Mouse (Mus musculus): Measurements from ENCODE around the gene Olfr1396.

Gene Olfr1396

DNA sequence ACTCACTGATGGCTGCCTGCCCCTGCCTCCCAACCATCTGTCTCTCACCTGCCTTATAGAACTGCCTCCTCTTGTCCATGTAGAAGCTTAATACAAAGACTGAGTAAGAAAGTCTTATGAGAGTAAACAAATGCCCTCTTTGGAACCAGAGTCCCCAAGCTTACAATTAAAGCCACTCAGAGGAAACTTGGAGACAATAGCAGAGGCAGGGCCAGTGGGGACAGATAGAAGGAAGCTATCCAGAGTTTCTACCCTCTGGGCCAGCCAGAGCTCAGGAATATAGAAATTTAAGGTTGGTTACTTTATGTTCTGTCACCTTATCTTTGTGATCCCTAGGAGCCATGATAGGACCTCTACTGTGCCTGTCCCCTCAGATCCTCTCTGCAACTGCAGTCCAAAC, at the start of gene Olfr1396:
TSS of gene Olfr1396 (minus strand) at position 101 of the 400 bp plus-strand sequence.
- no peak for DNase-seq (ENCODE audit: low spot score)

DNA sequence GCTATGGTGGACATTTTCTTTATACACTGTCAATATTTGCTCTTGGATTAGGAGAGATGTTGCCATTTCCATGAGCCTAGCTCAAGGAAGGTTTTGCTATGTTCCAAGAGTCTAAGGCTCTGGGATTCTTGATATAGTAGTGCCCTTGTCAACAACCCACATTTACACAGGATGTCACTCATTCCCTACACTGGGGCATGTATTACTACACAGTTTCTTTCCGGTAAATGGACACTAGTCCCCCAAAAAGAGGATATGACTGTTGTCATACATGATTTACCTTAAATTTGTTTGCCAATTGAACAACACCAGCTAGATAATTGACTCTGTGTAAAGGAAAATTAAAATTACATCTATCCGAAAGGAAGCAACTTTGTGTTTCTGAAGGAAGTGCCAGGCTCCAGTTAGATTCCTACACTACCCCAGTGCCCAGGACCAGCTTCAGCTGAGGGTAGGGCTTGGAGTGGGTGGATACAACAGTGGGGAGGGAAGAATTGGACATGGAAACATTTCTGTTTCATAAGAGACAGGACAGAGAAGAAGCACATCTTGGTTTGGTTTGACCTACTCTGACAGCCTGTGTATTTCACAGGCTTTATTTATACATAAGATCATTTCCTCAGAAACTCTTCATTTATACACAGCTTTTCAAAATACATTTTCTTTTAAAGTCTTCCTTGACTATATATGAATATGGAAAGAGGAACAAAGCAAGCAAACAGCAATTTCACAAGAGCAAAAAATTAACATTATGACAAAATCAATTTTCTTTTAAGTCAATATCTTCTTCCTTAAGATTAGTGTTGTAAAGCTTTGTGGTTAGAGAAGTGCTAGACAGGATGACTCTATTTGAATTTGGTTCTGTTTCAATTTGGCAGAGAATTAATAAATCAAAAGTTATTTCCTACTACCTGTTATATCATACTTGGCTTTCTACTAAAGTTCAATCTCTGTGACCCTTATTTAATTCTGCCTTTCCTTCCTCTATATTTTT, 42.4 kb upstream of the Olfr1396 start:
- DNase-seq (ENCODE audit: low spot score), result no peak

DNA sequence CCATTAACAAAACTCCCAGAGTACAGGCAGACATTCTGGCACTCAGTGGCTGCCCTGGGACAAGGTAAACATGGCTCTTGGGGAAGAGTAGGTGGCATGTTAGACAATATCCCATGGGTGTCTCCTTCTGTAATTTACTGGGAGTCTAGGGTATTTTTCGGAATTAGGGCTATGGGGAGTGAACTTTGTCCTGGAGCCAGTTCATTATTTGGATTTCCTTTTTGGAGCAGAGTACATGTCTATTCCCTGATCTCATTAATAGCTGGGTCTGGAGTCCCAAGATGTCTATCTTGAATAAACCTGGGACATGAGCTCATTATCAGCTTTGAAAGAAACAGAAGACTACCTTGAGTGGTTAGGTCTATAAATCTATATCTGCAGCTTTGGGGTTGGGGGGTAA, 39.4 kb upstream of the Olfr1396 start, which contains the start of gene Olfr1394:
TSS of gene Olfr1394 (plus strand) at position 301 of the 400 bp plus-strand sequence.
- DNase-seq (ENCODE audit: low spot score), result no peak

DNA sequence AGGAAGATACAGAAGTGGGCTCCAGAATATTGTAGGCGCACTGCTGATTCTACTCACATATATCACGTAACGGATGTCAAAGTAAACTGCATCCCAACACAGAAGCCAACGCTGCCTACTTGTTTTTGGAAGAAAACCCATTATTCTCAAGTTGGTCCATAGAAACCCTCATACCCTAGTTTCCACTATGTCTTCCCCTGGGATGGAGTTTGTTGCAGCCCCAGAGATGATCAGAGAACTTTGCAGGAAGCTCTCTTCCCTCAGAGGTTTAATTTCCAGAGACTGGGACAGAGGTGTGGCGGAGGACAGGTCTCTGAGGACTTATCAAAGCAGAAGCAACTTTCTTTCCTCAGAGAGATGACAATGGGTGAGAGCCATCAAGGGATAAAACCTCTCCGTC, 27.3 kb upstream of the Olfr1396 start, which contains the start of gene Olfr1395:
TSS of gene Olfr1395 (plus strand) at position 301 of the 400 bp plus-strand sequence.
- no peak for DNase-seq (ENCODE audit: low spot score)

DNA sequence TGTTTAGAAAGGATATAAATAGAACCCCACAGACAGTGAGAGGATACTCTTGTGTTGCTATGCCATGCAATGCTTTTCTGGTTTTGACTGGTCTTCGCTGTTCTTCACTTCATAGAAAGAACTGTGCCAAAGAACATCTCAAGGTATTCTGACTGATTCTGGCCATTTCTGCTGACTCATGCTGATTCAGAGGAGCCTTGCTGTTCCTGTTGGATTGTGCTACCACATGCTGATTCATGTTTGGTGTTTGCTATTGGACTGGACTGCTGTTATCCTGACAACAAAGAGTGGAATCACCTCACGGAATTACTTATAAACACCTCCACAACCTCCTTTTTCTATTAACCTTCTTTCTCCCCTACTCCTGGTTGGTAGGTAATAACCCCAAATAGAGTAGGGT, 9.5 kb upstream of the Olfr1396 start:
- no peak for DNase-seq (ENCODE audit: low spot score)

DNA sequence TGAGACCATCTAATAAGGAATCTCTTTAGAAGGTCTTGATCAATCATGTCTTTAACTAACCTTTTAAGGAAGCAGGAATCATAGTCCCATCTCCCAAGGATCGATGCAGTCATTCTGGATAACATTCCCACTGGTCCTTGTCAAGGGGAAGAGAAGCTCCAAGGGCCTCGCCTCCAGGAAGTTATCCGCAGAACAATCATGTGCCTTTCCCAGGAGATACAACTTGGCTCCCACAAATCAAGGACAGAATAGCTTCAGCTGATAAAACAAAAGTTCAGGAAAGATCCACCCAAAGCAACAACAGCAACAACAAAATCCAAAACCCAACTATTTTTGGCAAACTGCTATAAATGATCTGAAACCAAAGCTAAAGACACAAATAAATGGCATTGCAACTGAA, 5.0 kb upstream of the Olfr1396 start:
- no peak for DNase-seq (ENCODE audit: low spot score)

DNA sequence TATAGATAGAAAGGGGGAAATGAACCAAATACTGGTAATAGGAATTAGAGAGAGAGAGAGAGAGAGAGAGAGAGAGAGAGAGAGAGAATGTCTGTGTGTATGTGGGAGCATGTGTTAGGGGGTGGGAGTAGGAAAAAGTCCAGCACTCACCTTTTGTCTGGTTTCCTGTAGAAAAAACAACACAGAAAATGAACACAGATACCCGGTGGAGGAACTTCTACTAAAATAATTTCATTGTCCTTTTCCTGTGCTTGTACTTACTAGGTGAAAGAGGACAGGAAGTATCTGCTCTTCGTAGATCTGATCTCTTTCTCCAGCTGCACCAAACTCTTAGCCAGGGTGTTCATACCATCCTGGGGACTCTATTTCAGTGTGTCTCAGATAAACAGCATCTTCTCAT, 516 bp downstream of the Olfr1396 start:
- DNase-seq (ENCODE audit: low spot score), result no peak

DNA sequence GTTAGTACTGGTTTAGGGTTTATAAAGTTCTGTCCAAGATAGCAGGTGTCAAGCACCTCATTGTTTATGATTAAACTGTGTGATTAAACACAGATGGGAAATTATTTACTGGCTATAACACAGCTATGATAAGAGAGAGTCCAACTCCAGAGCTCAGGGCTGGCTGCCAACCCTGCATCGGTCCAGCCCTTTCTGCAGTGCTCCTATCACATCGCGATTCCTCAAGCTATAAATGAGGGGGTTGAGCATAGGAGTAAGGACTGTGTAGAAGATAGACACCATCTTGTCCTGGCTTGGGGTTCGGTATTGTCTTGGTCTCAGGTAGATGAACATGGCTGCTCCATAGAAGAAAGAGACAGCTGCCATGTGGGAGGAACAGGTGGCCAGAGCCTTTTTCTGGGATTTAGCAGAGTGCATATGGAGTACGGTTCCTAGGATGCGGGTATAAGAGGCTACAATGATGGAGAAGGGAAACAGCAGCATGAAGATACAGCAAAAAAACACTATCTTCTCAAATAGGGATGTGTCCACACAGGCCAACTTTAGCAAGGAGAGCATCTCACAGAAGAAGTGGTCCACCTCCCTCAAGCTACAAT, 2.0 kb downstream of the Olfr1396 start:
- no peak for DNase-seq (ENCODE audit: low spot score)

DNA sequence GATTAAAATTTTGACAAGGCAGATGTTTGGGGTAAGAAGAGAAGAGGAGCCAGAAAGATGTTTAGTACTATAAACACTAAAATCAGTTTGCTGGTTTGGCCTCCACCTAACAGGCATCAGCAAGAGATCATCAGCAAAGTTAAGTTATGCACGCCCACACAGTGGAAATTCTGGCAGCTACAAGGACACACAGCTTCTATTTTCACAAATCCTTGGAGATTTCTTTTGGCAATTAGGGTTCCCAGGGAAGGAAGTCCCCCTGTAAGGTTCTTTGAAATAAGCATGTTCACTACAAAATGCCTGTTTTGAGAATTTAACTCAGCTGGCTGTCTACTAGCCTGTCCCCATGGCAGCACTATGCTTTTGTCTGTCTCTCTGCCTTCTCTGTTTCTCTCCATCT, 3.7 kb downstream of the Olfr1396 start:
- DNase-seq (ENCODE audit: low spot score), result no peak

DNA sequence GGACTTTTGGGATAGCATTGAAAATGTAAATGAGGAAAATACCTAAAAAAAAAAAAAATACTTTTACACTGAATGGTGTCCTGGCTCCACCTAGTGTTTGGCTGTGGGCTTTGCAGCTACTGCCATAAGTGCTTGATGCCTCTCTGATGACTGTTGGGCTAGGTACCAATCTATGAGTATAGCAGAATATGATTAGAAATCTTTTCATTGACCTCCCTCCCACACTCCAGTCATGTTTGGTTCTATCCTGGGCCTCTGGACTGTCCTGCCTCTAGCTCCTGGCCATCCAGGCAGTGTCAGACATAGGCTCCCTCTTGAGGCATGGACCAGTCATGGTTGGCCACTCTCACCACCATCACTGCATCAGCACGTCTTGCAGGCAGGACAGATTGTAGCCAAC, 5.8 kb downstream of the Olfr1396 start:
- DNase-seq (ENCODE audit: low spot score), result no peak

DNA sequence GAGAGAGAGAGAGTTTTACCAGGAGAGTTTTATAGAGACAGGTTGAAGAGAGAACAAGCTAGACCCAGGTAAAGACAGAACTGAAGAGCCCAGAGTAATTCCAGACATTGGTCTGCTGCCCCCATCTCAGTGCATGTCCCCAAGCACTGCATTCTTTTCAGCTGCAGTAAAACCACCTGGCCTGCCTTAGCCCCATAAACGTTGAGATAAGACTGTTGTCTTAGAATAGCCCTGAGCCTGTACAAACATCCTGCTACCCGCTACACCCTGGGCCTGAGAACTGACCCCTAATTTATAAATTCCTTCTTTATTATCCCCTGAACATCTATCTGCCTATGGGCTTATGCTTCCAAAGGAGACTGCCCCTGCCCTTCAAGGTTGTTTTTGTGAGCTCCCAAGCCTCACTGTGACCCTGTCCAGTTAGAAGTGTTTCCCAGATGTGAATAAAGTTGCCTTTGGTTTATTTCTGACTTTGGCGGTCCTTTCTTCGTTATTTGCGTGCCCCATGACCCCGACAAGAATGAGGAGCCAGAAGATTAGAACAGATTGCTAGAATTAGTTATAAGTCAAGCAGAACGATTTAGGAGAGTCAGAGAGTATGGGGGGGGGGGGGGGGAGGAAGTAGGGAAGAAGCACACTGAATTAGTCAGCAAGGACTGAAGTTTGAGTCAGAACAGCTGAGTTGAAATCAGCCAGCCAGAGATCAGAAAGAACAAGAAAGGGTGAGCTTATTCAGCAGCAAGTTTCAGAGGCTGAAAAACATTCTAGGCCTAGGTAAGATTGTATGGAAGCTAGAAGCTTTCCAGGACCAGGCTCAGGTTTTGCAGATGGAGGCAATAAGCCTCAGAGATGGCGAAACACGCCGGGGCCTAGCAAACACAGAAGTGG, 6.8 kb downstream of the Olfr1396 start:
- DNase-seq (ENCODE audit: low spot score), result no peak

DNA sequence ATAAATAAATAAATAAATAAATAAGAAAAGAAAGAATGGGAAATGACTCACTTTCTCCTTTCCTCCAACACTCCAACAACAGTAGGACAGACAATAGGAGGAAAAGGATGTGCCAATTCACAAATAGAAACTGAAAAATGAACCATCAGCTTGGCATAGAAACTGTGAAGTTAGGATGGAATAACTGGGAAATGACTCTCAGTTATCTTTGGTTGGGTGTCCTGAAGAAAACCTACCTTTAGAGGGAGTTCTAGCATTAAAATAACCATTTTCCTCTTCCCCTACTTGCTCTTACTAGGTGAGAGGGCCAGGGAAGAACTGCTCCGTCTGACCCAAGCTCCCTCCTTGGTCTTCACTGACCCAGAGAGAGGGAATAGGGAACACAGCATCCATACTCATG, 8.9 kb downstream of the Olfr1396 start:
- DNase-seq (ENCODE audit: low spot score), result no peak

DNA sequence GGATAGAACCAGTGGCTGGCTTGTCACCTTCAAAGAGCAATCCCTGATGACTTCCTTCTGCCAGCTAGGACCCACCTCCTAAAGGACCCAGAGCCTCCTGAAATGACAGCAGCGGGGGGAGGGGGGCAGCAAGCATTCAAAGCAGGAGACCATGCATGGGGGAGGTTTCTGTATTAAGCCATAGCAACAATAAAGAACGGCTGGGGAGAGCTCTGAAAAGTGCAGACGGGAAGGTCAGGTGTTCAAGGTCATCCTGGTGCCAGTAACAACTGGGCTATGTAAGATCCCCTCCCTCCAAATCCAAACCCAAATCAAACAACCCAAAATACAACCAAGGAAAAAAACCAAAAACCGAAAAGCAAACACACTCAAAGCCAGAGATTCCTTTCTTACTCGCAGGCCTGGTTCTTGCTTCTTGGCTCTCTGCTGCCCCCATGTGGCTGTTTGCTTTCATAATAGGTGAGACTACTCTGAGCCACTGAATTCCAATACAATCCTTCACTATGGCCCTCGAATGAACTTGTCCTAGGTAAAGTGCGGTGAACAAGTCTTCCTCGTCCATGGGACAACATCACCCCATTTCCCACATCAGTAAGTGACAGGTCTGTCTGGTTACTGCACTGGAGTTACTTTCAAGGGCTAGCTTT, 11.5 kb downstream of the Olfr1396 start:
- DNase-seq (ENCODE audit: low spot score), result peak; percentile 95

DNA sequence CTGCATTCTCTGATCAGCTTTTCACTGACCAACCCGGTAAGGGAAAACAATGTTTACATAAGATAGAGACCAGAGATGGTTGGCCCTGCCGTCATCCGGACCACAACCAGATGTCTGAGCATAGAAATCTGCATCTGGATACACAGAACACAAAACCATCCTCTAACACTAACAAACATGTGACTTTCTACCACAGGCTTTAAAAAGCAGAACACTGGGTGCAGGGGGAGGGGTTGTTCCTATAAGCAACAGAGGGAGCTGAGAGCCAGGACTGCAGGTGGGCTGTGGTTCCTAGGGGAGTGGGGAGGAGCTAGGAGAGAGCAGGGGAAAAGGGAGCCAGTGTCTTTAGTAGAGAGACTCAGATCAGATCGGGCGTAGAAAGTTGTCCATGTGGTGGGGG, 13.2 kb downstream of the Olfr1396 start:
- DNase-seq (ENCODE audit: low spot score), result no peak

DNA sequence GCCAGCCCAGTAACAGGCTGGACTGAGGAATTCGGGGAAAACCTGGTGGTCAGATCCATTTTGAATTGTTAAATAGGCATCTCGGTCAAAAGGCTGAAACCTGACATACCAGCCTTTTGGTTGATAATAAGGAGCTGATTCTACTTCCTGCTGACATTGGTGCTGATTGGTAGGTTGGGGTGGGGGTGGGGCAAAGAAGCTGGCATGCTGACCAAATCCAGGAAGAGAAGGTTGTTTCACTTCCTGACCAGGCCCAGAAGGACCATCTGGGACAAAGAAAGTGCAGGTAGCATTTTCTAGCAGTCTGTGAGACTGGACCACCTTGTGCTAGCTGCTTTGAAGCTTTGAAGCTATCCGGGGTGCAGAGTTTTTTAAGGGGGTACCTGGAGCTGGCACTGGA, 14.3 kb downstream of the Olfr1396 start:
- no peak for DNase-seq (ENCODE audit: low spot score)

DNA sequence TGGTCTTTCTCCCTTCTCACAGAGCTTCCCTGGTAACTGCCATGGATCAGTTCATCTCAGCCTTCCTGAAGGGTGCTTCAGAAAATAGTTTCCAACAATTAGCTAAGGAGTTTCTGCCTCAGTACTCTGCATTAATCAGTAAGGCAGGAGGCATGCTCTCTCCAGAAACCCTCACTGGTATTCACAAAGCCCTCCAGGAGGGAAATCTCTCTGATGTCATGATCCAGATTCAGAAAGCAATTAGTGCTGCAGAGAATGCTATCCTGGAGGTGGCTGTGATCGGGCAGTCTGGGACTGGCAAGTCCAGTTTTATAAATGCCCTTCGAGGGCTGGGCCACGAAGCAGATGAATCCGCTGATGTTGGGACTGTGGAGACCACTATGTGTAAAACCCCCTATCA, 19.3 kb downstream of the Olfr1396 start:
- DNase-seq (ENCODE audit: low spot score), result no peak

DNA sequence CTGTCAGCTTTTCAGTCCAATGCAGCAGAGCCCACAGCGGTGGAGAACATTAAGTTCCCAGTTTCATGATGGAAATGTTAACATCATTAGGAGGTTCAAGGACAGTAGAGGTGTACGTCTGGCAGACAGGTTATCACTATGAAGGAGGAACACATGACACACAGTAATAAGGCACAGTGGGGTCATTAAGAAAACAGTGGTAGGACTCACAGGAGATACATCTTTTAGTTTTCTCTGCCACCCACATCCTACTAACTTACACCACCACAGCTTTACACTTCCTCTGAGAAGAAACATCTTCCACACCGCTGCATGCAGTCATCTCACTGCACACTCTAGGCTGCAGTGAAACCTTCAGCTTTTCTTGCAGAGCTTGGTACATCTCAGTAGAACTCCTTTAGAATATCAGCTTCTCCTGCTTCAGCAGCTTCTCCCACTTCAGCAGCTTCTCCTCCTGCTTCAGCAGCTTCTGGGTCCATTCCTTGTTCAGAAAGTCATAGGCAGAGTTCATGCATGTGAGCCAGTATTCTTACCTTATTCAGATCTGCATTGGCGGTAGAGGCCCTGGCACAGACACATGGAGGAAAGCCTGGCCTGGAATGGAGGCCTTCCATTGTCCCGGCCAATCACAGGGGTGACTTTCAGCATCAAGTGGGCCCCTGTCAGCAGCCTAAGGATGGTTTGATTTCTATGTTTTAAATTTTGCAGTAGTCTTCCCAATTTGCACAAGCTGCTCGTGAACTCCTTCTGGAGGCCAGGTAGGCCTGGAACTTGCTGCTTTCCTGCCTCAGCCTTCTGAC, 20.6 kb downstream of the Olfr1396 start:
- DNase-seq (ENCODE audit: low spot score), result no peak

DNA sequence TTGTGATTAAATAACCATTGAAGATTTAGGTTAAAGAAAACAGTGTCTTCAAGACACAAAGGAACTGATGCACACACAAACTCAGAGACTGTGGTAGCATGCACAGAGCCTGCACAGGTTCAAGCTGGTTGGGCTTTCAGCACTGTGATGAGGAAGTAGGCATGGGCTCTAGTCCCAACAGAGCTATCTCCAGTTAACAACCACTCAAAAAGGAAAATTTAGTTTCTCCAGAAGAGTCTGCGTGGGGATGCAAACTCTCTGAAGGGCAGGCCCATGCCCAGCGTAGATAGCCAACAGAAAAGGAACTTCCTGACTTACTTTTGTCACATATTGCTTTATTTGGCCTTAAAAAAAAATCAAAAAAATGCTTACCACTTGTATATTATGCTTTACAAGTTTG, 21.9 kb downstream of the Olfr1396 start:
- no peak for DNase-seq (ENCODE audit: low spot score)

DNA sequence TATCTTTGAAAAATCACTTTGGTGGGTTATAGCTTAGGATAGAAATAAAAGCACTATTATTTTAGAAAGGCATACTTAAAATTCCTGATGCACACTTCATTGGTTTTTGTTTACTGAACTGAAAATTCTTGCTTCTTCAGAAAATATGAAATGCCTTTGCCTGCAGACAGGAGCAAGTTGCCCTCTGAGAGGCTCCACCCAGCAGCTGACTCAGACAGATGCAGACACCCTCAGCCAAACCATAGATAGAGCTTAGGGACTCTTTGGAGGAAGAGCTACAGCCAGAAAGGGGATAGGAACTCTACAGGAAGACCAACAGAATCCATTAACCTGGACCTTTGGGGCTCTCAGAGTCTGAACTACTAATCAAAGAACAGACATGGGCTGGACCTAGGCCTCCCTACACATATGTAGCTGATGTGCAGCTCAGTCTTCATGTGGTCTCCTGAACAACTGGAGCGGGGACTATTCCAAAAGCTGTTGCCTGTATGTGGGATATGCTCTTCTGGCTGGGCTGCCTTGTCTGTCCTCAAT, 22.6 kb downstream of the Olfr1396 start:
- DNase-seq (ENCODE audit: low spot score), result no peak

DNA sequence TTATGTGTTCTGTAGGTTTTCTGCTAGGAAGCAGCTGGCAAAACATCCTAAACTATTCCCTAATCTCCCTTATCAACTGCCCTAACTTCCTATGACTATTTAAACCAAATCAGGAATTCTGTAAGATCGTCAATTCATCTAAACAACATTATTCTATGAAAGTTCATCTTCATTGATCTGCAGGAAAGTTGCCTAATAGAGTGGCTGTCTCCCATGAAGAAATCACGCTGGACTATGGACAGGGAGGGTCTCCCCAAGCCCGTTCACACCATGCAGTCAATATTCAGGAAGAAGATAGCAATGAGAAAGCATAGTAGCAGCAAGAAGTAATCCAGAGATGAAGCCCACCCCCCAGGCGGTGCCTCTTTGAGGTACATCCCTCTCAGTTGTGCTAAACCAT, 23.5 kb downstream of the Olfr1396 start:
- no peak for DNase-seq (ENCODE audit: low spot score)

DNA sequence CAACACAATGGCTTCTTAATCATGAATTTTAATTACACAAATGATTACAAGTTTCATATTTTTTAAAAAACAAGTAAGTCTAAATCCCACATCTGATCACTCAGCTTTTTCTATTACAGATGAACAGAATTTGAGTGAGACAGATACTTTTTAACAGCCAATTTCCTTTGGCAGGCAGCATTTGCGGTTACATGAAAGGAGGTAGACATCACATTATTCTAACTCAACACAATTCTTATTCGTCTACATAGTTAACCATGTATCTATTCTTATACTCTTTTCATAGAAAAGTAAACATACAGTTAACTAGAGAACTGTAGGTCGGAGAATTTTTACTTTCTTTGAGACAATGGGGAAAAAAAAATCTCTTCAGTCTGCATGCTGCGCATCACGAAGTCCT, 24.1 kb downstream of the Olfr1396 start:
- DNase-seq (ENCODE audit: low spot score), result no peak
